Mouse (Mus musculus): Measurements from ENCODE around the gene Lgals7.

Lgals7 gene

DNA sequence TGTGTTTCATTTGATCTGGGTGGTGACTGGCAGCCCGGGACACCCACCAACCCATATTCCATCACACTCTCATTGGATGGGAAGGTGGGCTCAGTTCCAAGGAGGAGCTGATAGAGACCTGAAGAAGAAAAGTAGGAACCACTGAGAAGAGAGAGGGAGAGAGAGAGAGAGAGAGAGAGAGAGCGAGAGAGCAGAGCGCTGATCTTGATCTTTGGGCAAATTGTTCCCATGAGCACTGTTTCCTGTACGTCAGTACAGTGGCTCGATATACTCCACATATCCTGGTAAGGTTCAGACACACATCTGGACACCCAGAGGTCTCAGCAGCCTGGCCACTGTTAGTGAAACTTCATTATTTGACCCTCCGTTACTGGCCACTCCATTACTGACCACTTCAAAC lies at the start of gene Lgals7:
Lgals7 (plus strand) TSS at position 314 of the 400 bp plus-strand sequence.
- DNase-seq (ENCODE audit: low spot score in 2 of 2), result no peak

DNA sequence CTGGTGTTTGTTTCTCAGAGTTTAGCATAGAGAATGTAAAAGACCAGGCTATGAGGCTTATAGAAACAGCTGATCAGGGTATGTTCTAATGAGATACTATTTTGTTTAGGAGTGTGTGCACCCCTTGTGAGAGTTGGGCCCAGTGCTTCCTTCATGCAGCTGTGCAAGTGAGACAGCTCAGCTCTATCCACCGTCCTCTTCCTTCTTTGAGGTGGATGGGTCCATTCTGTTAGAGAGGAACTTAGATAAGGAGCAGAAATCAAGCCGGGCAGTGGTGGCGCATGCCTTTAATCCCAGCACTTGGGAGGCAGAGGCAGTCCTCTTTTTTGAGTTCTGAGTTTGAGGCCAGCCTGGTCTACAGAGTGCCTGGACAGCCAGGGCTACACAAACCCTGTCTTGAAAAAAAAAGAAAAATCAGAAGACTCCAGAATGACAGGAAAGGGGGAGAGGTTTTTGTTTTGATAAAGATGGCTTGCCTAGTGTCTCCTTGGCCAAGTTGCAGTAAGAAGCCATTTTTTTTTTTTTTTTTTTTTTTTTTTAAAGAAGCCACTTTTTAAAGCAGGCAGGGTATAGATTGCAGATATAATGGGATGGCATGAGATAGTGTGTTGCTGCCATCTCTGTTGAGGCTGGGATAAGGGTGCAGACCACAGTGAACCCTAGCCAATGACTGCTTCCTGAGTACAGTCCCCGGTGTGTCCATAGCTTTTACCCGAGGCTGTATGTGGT lies 49.2 kb upstream of the Lgals7 start:
- no peak for DNase-seq (ENCODE audit: low spot score in 2 of 2)

DNA sequence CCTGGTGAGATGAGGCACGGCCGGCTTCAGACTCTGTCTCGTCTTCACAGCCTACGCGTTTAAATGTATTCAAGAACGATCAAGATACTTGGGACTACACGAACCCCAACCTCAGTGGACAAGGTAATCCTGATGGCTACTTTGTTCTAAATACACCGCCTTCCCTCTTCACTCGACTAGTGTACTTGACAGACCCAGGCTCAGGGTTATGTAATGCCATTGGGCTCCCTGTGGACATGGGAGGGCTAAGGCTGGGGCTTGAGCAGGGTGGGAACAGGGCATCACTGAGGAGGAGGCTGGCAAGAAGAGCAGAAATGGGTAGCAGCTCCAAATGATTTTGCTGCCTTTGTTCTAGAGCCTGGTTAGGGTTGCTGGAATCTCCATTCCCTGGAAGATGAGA lies 48.4 kb upstream of the Lgals7 start:
- DNase-seq (ENCODE audit: low spot score in 2 of 2), result no peak

DNA sequence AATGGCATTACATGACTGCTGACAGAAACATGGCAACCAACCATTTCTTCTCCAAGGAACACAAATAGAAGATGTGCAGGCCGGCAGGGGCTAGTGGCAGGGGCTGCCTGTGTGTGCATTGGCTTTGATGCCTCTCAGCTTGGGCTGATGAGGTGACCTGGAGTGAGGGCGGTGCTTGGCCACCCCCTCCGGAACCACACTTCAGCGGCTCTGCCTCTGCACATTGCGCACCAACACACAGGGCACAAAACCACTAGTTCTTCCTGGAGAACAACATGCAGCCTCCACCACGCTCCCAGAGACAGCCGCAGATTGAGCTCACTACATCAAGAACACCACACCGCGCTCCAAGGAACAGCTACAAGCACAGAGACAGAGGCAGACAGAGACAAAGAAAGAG lies 47.5 kb upstream of the Lgals7 start:
- no peak for DNase-seq (ENCODE audit: low spot score in 2 of 2)

DNA sequence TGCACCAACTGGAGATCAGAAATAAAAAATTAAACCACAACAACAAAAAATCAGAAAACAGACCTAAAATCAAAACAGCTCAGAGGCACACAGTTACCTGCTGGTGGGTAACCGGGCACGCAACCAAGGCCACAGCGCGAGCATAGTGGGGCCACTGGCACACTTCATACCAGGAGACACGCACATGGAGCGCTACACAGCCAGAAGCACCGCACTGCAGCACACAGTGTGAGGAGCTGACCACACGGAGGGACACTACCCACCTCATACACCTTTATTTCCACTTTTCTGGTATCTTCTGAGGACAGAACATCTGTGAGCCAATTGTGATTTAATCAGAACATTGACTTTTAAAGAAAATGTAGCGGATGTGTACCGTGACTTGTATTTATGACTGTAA lies 46.7 kb upstream of the Lgals7 start:
- no peak for DNase-seq (ENCODE audit: low spot score in 2 of 2)

DNA sequence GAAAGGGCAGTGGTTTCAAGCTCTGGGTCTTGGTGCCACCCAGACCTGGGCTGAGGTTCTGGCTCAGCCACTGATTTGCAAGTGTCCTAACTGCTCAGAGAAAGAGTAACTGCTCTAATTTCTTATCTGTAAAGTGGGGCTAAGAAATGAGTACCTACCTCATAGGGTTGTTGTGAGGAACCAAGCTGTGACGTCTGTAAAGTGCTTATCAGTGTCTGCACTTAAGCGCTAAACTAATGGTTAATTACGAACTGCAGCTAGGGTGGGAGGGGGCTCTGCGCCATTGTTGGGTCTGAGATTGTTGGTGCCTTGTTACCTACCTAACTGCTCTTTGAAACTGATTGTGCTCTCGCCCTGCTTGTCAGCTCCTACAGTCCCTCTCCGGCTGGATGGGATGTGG lies 46.1 kb upstream of the Lgals7 start:
- DNase-seq (ENCODE audit: low spot score in 2 of 2), result no peak

DNA sequence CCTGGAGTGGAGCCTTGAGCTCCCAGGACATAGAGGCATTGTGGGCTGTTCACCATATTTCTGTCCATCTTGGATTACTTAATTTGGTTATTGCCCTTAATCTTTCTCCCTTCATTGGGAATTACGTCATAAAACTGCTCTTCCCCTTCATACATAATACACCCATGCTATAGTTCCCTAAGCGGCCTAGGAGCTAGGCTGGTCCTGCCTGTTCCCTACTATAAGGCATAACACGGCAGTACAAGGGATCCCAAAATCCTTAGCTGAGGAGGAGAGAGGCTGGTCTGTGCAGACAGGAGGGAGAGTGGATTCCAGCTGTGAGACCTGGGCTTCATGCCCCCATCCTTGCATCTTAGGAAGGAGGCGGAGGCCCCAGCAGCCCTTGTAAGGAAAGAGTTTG lies 45.7 kb upstream of the Lgals7 start:
- no peak for DNase-seq (ENCODE audit: low spot score in 2 of 2)

DNA sequence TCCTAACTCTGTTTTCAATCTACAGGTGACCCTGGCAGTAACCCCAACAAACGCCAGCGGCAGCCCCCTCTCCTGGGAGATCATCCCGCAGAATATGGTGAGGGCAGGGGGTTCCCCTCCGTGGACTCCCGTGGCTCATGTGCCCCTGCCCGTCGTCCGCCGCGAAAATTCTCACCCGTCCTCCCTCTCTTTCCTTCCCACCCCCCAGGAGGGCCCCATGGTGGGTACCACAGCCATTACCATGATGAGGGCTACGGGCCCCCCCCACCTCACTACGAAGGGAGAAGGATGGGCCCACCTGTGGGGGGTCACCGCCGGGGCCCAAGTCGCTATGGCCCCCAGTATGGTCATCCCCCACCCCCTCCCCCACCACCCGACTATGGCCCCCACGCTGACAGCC lies 45.2 kb upstream of the Lgals7 start:
- no peak for DNase-seq (ENCODE audit: low spot score in 2 of 2)

DNA sequence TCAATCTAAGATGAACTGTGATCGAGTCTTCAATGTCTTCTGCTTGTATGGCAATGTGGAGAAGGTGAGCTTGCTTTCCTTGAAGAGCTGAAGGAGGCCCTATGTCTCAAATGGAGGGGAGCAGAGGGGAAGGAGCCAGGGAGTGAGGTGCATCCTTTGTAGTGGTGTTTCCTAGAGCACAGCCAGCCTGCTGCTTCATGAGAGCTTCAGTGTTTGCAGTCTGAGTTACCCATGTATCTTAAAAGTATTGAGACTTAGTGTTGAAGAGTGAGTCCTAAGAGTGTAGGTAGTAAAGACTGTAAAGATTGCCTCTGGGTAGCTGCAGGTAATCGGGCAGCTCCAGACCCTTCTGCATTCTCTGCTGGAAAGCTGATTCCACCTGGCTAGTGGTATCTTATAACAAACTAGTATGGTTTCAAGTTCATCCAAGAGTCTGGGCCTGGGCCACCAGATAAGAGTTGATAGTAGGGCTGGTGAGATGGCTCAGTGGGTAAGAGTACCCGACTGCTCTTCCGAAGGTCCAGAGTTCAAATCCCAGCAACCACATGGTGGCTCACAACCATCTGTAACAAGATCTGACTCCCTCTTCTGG lies 44.7 kb upstream of the Lgals7 start:
- DNase-seq (ENCODE audit: low spot score in 2 of 2), result no peak

DNA sequence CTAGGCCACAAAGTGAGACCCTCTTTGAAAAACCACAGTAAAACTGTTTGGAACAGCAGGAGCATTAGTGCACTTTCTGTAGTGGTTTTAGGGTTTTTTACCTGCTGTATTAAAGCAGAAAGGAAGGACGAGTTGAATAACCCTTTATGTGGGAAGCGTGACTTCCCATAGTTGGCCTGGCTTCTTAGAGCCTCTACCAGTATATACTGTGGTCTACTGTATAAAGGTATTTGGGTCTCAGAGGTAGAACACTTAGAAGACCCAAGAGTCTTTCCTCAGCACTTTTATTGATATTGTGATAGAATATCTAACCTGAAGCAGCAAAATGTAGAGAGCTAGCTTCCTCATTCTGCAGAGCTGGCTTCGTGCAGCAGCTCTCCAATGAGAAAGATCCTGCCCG lies 44.1 kb upstream of the Lgals7 start:
- no peak for DNase-seq (ENCODE audit: low spot score in 2 of 2)

DNA sequence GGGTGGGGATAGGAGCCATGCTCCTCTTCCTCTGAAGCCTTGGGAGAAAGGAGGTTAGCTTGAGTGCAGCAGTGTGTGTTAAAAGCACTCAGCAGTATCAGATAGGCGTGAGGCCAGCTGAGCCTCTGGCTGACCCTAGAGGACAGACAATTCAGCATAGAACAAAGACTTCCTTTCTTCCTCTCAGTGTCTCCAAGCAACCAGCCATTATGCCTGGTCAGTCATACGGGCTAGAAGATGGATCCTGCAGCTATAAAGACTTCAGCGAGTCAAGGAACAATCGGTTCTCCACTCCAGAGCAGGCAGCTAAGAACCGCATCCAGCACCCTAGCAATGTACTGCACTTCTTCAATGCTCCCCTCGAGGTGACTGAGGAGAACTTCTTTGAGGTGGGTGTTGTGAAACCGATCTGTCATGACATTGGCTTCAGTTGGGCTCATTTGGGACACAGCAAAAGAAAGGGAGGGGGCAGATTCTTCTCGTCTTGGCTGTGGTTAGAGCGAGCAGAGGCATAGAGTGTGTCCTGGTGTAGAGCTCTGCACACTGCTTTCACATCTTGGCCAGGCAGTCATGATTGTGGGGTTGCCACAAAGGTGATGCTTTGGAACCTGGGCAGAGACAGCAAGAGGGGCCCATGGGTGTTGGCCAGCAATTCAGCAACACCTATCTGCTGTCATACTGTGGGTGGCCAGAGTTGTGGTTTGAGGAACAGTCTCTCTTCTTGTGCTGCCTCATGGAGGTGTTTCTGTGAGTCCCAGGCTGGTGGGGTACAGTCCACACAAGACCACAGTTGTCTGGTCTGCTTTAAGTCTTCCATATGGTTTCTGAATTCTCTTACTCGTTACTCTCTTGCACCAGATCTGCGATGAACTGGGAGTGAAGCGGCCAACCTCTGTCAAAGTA lies 43.0 kb upstream of the Lgals7 start:
- DNase-seq (ENCODE audit: low spot score in 2 of 2), result no peak

DNA sequence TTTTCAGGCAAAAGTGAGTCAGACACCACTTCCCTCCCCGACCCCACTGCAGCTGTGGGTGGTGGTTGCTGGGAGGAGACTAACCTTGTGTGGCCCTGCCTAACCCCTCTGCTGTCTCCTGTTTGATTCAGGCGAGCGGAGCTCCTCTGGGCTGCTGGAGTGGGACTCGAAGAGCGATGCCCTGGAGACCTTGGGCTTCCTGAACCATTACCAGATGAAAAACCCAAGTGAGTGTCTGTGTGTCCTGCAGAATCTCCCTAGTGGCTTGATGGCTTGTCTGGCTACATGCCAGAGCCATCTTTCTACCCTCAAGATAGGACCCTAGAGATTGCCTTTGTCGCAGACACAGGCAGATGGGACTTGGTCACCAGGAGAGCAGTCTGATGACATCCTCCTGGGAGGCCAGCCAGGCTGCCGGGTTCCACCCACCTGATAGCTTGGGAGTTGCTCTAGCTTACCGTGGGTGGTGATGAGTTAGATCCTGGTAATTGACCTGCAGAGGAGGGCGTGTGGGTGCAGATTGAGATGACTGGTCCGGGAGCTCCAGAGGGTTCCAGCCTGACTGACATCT lies 42.3 kb upstream of the Lgals7 start:
- no peak for DNase-seq (ENCODE audit: low spot score in 2 of 2)

DNA sequence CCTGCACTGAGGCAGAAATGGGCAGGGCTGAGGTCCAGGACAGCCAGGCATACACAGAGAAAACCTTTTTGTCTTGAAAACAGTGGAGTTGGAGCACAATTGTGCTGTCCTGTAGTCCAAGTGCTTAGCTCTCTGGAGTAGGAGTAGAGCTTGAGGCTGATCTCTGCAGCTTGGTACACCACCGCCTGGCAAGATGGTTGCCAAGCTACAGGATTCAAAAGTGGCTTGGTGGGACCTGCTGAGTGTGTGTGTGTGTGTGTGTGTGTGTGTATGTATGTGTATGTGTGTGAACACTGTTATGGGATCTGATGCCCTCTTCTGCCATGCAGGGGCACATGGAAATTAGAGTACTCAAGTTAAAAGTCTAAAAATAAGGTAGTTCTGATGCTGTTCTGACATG lies 41.1 kb upstream of the Lgals7 start:
- DNase-seq (ENCODE audit: low spot score in 2 of 2), result no peak

DNA sequence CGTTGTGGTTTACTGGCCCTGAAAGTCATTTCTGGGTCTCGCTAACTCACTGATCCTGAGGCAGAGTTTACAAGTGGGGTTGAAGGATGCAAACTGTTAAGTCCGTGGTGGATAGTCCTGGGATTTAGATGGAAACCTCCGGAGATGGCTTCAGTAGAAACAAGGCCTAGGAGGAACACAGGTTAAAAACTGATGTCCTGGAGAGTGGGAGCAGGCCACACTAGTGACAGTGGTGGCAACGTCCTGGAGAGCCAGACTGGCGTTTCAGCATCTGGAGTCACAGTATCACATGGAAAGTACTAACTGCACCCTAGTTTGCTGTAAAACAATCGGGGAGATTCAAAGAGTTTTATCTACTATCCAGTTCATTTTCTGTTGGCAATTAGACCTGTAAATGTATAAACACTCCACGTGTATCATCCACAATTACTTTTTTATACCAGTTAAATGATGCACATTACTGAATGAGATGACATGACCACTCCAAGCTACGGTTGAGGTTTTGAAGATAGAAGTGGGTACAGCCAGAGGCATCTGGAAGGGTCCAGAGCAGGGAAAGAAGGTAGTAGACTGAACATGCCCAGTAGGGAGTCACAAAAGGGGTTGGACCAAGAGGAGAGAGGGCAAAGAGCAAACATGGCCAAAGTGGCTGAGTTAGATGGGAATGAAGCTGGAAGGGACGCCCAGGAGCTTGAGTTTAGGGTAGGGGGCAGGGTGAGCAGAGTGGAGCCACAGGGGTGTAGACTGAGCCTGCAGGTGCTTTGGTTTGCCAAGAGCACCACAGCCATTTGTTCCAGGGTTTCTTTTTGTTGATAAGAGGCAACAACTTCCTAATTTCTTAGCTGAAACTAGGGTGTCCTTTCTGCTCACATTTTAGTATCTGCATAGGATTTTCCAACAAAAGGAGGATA lies 40.4 kb upstream of the Lgals7 start:
- DNase-seq (ENCODE audit: low spot score in 2 of 2), result no peak

DNA sequence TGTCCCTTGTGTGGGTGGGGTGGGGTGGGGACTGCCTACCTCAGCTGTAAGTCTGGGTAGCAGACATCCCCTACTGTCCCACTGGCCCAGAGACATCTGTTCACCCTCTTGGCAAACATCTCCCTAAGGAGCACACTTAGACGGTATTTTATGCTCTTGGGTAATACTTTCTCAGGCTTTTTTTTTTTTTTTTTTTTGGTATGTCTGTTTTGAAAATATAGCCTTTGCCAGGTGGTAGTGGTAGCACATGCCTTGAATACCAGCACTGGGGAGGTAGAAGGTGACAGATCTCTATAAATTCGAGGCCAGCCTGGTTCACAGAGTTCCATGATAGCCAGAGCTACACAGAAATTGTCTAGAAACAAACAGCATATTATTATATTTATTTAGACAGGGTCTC lies 39.7 kb upstream of the Lgals7 start:
- DNase-seq (ENCODE audit: low spot score in 2 of 2), result no peak

DNA sequence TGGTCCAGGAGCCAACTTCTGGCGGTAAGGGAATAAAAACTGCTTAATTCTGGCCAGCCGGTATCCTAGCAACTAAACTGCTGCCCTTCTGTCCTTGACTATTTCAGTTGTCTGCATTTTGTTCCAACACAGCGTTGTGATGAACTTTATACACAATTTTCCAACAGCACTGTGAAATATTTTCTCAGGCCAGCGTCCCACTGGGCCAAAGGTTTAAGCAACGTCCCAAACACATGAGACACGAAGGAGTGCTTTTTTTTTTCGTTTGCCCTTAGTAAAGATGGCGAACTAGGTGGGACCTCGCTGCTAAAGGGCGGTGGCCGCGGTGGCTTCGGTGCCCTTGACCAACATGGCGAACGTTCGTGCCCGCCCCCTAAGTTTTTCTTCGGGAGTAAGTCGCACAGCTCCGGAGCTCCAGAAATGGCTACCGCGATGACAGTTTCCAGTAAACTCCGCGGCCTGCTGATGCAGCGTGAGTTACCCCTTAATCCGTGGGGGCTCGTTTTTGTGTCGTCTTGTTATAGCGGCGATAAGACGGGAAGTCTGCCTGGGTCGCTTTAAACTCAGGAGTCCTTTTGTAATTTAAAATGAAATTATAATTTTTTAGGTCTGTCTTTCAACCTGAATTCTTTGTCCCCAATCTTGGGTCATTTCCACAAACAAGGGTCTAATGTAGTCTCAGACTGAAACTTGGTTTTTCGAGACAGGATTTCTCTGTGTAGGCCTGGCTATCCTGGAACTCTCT lies 38.5 kb upstream of the Lgals7 start, which contains the start of gene Ech1:
Ech1 (plus strand) TSS at position 277 of the 745 bp plus-strand sequence.
- DNase-seq (ENCODE audit: low spot score in 2 of 2), result peak; percentile 80 to 85

DNA sequence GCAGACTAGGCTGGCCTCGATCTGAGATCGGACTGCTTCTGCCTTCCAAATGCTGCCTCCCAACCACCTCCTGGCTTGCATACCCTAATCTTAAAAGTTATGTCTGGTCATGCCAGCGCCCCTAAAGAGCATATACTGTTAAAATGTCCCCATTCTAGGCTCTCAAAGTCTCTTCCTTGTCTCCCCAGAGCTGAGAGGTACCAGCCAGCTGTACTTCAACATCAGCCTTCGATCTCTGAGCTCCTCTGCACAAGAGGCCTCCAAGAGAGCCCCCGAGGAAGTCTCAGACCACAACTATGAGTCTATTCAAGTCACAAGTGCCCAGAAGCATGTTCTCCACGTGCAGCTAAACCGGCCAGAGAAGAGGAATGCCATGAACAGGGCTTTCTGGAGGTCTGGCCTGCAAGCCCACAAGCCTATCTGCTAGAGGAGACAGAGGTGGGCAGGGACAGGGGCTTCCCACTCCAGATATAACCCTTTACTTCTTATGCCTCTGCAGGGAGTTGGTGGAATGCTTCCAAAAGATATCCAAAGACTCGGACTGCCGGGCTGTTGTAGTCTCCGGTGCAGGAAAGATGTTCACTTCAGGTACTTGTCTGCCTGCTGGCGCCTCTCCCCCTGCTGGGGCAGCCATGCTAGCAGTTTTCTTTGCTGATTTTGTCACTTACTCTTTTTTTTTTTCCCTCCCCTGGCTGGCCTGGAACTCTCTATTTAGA lies 37.8 kb upstream of the Lgals7 start:
- DNase-seq (ENCODE audit: low spot score in 2 of 2), result no peak

DNA sequence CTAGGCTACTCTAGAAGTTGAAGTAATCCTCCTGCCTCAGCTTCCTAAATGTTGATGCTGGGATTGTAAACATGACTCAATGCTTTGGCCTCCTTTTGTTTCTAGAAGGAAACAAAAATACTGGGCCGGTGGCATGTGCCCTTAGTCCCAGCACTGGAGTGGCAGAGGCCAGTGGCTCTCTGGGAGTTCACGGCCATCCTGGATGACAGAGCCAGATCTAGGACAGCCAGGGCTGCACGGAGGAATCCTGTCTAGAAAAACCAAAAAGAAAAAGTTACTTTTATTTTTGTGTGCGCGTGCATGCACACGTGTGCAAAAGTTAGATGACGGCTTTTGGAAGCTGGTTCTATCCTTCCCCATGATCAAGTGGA lies 37.3 kb upstream of the Lgals7 start:
- no peak for DNase-seq (ENCODE audit: low spot score in 2 of 2)

DNA sequence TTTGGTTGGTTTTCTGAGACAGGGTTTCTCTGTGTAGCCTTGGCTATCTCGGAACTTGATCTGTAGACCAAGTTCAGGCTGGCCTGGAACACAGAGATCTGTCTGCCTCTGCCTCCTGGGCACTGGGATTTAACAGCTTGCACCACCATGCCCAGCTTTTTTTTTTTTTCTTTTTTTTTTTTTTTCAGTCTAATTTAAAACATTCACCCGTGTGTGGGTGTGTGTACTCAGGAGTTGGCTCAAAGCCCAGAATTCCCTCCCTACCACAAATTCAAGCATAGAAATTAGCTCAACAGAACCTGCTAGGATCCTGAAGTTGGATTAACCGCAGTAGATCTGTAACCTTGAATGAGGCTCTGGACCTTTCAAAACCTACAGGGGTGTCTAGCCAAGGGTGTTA lies 36.3 kb upstream of the Lgals7 start:
- no peak for DNase-seq (ENCODE audit: low spot score in 2 of 2)

DNA sequence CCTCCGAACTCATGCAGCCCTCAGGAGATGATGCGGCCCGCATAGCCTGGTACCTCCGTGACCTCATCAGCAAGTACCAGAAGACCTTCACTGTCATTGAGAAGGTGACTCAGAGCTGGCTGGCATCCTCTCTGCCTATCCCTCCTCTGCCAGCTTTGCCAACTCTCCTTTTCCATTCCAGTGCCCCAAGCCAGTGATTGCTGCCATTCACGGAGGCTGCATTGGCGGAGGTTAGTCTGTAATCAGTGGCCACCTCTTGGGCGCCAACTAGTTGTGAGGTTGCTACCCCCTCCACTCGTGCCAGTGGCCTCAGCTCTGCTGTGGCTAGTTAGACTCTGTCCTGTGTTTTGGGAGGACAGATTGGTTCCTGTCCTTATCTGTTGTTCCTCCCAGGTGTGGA lies 33.8 kb upstream of the Lgals7 start:
- no peak for DNase-seq (ENCODE audit: low spot score in 2 of 2)
